Mouse (Mus musculus) brain, embryonic 18.5 days (tissue): ENCODE data around the gene Parp2.
"Not testable (repeated sequence)": the region's sequence is repeated elsewhere in the genome, so short reads cannot be mapped to it uniquely, and the experiment has no call there.

Experiments used
- DNase-seq: peaks from one replicate; pipeline ENCODE4 v3.0.0-alpha.2; 2012; ENCODE audit warnings: low read depth, low spot score

The Parp2 gene

GRCm38 (mm10) chr14:50807487-50808072, at the start of gene Parp2, which contains the start of gene Ccnb1ip1:
Gene Parp2, plus strand, starts transcription at chr14:50807841.
Gene Ccnb1ip1, minus strand, starts transcription at chr14:50807732.
- peak; percentile 96 for DNase-seq

DNA sequence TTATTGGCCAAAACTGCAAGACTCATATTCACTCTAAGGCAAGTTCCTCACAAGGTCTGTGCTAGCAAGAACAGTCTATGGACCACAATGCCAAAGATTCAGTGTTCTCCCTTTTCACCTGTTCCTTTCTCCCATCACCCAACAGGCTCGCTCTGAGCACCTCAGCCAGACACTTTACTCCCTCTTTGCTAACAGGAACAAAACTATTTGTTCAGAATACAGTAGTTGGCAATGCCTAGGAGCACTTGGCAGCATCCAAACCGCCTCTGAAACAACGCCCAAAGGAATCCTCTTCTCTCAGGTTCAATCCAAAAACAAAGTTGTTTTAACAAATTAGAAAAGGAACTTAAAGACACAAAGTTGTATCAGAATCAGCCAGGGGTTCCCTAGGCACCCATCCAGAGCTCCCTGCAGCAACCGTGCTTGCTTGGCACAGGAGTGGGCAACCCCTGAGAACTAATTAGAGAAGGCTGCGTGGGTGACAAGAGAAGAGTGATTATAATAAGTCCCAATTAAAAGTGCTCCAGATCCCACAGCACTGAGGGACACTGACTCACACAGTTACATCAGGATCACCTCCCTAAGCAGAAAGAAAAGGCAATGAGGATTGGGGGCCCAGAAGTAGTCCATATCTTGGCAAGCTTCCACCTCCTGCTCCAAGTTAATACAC, 49.1 kb upstream of the Parp2 start:
- no peak for DNase-seq

GRCm38 (mm10) chr14:50765736-50766135, 41.9 kb upstream of the Parp2 start:
- no peak for DNase-seq

DNA sequence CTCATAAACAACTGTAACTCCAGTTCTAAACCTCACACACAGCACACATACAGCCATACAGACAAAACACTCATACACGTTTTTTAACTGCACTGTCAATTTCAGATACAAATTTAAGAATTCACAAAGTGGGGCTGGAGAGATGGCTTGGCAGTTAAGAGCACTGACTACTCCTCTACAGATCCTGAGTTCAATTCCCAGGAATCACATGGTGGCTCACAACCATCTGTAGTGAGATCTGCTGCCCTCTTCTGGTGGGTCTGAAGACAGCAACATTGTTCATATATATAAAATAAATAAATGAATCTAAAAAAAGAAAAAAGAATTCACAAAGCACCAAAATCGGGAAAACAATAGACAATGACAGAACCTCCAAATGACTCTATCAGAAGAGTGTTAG, 36.3 kb upstream of the Parp2 start:
- no peak for DNase-seq

GRCm38 (mm10) chr14:50782166-50782565, 25.5 kb upstream of the Parp2 start:
- DNase-seq: no peak

DNA sequence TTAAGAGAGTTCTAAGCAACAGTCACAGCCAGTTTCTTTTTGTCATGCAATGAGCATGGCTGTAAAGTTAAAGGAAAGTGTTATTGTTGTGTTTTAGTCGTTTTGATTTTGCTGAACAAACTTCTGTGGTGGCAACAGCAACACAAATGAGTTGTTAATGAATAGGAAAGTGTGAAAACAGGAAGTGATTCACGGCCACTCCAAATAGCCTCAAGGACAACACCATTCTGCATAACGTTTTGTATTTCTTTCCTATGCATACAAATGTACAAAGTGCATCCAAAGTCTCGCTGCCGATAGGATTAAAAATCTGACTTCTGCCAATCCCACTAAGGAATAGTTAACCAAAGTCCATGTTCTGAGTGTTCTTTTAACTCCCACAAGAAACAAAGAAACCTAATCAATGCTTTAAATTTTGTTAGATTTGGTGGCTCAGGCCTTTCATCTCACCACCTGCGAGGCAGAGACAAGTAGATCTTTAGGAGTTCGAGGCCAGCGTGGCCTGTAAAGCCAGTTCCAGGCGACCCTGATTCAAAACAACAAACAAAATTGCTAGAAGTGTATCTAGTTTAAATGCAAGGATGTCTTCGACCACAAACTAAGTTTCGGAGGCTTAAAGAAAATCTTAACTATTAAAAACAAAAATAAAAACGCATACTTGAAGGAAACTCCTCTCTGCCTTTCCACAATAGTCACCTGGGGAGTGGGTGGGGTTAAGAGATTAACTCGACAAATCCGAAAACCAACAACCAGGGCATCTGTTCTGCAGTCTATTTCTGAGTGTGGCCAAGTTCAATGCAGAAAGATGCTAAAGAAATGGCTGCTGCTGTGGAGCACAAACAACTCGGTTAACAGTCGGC, 23.0 kb upstream of the Parp2 start:
- DNase-seq: no peak

GRCm38 (mm10) chr14:50785251-50785637, 22.4 kb upstream of the Parp2 start, which contains the start of gene Ttc5:
Gene Ttc5, minus strand, starts transcription at chr14:50785519.
- DNase-seq: peak; percentile 66

GRCm38 (mm10) chr14:50788157-50788556, 19.5 kb upstream of the Parp2 start:
- no peak for DNase-seq

DNA sequence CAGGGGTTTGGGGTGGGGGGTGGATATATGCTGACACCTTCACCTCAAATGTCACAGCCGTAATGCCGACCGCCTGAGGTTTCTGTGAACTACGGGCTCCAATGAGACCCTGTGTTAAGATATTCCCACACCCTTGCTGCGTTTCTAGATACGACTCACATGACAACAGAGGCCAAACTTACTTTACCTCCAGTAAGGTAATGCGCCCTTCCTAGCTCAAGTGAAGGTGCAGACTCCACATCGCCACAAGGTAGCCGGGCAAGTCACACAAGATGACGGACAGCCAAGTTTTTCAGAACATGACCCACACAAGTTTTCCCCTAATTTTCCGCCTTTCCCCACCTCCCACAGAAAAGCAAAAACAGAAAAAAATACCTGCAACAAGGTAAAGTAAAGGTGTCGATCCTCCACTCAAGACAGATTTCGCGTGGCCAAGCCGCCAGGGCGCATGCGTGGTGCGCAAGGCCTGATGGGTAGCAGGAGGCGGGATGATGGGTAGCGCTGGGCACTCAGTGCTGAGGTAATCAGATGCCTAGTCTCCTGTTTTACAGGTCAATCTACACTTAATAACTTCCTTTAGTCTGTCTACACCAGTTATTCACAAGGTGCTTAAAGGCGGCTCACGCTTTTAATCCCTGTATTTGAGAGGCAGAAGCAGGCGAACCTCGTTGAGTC, 12.2 kb upstream of the Parp2 start:
- no peak for DNase-seq

GRCm38 (mm10) chr14:50795965-50796364, 11.7 kb upstream of the Parp2 start:
- DNase-seq: no peak

- DNase-seq: no peak
Observed at GRCm38 (mm10) chr14:50796464-50796863, 11.2 kb upstream of the Parp2 start.

DNA sequence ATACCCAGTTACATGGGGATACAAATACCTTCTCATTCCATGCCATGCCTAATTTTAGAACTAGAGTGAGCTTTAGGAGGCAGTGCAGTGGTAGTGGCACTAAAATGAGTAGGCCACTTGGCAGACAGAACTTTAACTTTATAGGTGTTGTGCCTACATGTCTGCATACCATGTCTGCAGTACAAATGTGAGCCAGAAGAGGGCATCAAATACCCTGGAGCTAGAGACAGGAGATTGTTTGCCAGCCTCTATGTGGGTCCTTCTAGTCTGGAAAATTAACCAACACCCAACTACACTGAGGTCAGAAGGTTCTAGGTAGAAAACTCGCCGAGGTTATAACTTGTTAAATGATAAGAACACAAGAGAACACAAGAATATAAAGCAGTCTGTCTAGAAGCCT, 9.1 kb upstream of the Parp2 start:
- DNase-seq: no peak

DNA sequence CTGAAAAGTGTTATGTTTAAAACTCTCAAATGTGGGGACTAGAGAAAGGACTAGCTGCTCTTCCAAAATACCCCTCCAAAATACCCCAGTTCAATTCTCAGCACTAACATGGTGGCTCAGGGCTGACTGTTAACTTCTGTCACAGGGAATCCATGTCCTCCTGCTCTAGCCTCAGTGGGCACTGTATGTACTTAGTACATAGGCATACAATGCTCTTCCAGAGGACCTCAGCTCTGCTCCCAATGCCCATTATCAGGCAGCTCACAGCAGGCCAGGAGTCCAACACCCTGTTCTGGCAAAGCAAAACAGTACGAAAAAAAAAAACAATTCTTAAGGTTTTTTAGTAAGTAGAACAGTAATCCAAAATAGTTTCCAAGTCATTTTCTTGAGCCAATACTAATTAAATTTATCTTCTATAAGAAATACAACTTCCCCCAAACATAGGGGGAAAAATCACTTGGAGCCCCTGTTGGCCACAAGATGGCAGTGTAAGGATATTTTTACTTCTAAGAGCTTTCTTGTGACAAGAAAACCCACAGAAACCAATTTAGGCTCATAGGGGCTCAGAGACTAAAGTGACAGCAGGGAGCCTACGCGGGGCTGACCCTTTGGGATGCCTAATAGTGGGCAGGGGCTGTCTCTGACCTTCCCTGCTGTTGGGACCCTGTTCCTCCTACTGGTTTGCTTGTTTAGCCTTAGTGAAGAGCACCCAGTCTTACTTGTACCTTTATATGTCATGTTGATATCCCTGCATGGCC, 8.0 kb upstream of the Parp2 start:
- no peak for DNase-seq

DNA sequence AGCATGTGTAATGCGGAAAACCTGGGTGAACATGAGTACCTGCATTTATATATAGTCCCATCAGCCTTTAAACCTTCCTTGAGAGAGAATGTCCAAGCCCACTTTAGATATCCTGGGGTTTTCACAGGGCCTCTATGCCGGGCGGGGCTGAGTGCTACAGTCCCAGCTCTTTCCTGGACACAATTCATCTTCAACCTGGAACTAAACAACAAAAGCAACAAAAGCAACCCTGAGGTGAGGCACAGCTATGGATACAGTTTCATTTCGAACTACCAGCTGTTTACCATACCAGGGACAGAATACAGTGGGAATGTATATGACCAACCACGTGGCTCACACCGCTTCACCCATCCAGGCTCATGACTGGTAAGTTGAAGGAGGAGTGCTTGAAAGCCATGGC, 5.2 kb upstream of the Parp2 start:
- DNase-seq: no peak

GRCm38 (mm10) chr14:50802843-50803562, 4.6 kb upstream of the Parp2 start:
- DNase-seq: no peak

GRCm38 (mm10) chr14:50804683-50805082, 3.0 kb upstream of the Parp2 start:
- no peak for DNase-seq

GRCm38 (mm10) chr14:50806469-50806868, 1.2 kb upstream of the Parp2 start:
- DNase-seq: not testable (repeated sequence)

GRCm38 (mm10) chr14:50813060-50813459, 5.4 kb downstream of the Parp2 start:
- DNase-seq: no peak

- no peak for DNase-seq
Observed at GRCm38 (mm10) chr14:50823240-50823639, 15.6 kb downstream of the Parp2 start.

GRCm38 (mm10) chr14:50824219-50824618, 16.6 kb downstream of the Parp2 start:
- DNase-seq: no peak

DNA sequence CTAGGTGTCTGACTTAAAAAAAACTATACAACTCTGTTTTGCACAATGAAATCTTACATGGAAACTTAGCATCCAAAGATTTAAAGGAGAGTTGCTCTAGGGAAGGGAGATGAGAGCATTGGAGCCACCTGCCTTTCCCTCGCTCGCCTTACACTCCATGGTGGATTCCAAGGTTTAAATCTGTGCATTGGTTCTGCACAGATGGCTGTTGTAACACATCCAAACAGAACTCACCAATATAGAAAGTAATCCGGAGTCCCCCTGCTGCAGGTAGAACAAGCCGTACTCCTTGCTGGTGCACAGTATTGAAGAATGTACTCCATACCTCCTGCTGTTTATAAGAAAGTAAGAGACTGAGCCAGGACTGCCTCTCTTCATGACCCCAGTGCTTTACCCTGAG, 18.9 kb downstream of the Parp2 start:
- DNase-seq: no peak
